Mouse (Mus musculus) forebrain, embryonic 14.5 days (tissue): ENCODE results near the gene Imp3. TPM values are rescaled to one million over a fixed set of nuclear protein-coding genes. Genes with fewer than 3 reads are reported as not detected.

Experiments
- ATAC-seq: fragments of 200-750 bp; cut with Nextera tagmentation; 2 replicates; pipeline ENCODE4 v1.8.0; 2017; ENCODE audit warnings: mild to moderate bottlenecking, moderate library complexity
- DNase-seq: peaks from one replicate; pipeline ENCODE4 v3.0.0-alpha.2; 2015; ENCODE audit warnings: low spot score
- H3K27ac ChIP-seq: fragments of 300-500 bp; sonication (generic); 2 replicates; pipeline ENCODE4 v1.5.1; 2014; ENCODE audit warnings: low read depth, mild to moderate bottlenecking, control low read depth, low read length, moderate library complexity
- H3K27me3 ChIP-seq: fragments of 300-500 bp; sonication (generic); replicated peaks from 2 replicates; pipeline ENCODE4 v1.6.1; 2014; ENCODE audit warnings: low read length, control low read depth, mixed read lengths; ENCODE audit not compliant: control insufficient read depth, insufficient read depth
- H3K36me3 ChIP-seq: fragments of 300-500 bp; sonication (generic); 2 replicates; pipeline ENCODE4 v1.6.1; 2014; ENCODE audit warnings: low read length, control low read depth; ENCODE audit not compliant: control insufficient read depth, insufficient read depth
- H3K4me1 ChIP-seq: fragments of 300-500 bp; sonication (generic); 2 replicates; pipeline ENCODE4 v1.6.1; 2014; ENCODE audit warnings: antibody characterized with exemption, low read length, control low read depth; ENCODE audit not compliant: control insufficient read depth, insufficient read depth
- H3K4me2 ChIP-seq: fragments of 300-500 bp; sonication (generic); 2 replicates; pipeline ENCODE4 v1.6.1; 2014; ENCODE audit warnings: mild to moderate bottlenecking, control low read depth, low read length
- H3K4me3 ChIP-seq: fragments of 300-500 bp; sonication (generic); 2 replicates; pipeline ENCODE4 v1.5.1; 2014; ENCODE audit warnings: low read depth, low read length, control low read depth
- H3K9ac ChIP-seq: fragments of 300-500 bp; sonication (generic); 2 replicates; pipeline ENCODE4 v1.6.1; 2014; ENCODE audit warnings: mild to moderate bottlenecking, low read length, control low read depth, moderate library complexity
- H3K9me3 ChIP-seq: fragments of 300-500 bp; sonication (generic); replicated peaks from 2 replicates; pipeline ENCODE4 v1.6.1; 2016; ENCODE audit warnings: low read length, control low read depth, mixed read lengths; ENCODE audit not compliant: control insufficient read depth
- WGBS: fragments of 180-500 bp; shearing (Covaris S2); extraction: QIAGEN DNeasy Blood & Tissue Kit; methylation state at CpG from one replicate; pipeline ENCODE4 v1.1.7; 2014; 5-methylcytosine and 5-hydroxymethylcytosine counted together
- polyA plus RNA-seq: library from polyadenylated mRNA; unstranded; fragments of >200 nt; fragmentation: Nextera tagmentation; extraction: Ambion mirVana; gene quantifications from 2 replicates; pipeline ENCODE4 v1.2.1, GENCODE M21; 2014

Imp3 gene
- polyA plus RNA-seq, 1 experiment from 2014 or later, result 100 TPM

- Histone ChIP-seq H3K4me2 (no peak overlapping the region), H3K9ac (no peak overlapping the region), H3K4me3 (no peak overlapping the region), H3K4me1 (no peaks in the 10 kb centered on the region), H3K9me3 (no peaks in the 10 kb centered on the region), H3K36me3 (no peaks in the 10 kb centered on the region; the same call in 1 of the 2 replicates), H3K27ac (no peak overlapping the region), H3K27me3 (no peaks in the 10 kb centered on the region)
- ATAC-seq (no peak), DNase-seq (no peak)
- 90% methylated on average over 1 of the region's 1 CpGs for WGBS
These were observed 22.2 kb upstream of the Imp3 start for GRCm38 (mm10) chr9:56915116-56915515.

GRCm38 (mm10) chr9:56915695-56916410 lies 21.4 kb upstream of the Imp3 start:
- DNase-seq (no peak), ATAC-seq (no peak)
- Histone ChIP-seq H3K27me3 (no peaks in the 10 kb centered on the region), H3K27ac (no peak overlapping the region), H3K36me3 (no peaks in the 10 kb centered on the region; the same call in 1 of the 2 replicates), H3K9ac (no peak overlapping the region), H3K9me3 (no peaks in the 10 kb centered on the region), H3K4me3 (no peak overlapping the region), H3K4me1 (no peaks in the 10 kb centered on the region), H3K4me2 (no peak overlapping the region)
- 87% methylated on average over 5 of the region's 5 CpGs for WGBS

DNA sequence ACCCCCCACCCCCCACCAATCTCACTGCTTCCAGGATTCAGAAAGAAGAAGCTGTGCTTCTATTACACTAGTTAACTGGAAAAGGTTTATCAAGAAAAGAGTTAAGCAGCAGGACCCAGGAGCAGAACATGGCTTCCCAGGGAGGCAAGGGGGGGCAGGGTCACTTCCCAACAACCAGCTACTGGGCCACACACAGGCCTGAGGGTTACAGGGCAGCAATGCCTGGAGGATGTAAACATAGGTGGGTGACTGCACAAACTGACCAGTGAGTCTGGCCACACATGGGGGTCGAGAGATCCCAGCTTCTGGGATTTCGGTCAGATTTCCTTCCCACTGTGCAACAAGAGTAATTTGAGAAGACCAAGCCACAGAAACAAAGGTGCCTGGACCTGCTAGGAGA lies 20.1 kb upstream of the Imp3 start:
- no peaks in the 10 kb centered on the region for H3K9me3 ChIP-seq
- H3K36me3 ChIP-seq, result no peaks in the 10 kb centered on the region; the same call in 1 of the 2 replicates
- H3K4me1 ChIP-seq, result no peaks in the 10 kb centered on the region
- ATAC-seq (no peak), DNase-seq (no peak)
- H3K27me3 ChIP-seq, result no peaks in the 10 kb centered on the region
- H3K9ac ChIP-seq, result no peak overlapping the region
- WGBS, result 69% methylated on average over 2 of the region's 2 CpGs
- no peak overlapping the region for H3K4me2 ChIP-seq
- H3K27ac ChIP-seq, result no peak overlapping the region
- H3K4me3 ChIP-seq, result no peak overlapping the region

DNA sequence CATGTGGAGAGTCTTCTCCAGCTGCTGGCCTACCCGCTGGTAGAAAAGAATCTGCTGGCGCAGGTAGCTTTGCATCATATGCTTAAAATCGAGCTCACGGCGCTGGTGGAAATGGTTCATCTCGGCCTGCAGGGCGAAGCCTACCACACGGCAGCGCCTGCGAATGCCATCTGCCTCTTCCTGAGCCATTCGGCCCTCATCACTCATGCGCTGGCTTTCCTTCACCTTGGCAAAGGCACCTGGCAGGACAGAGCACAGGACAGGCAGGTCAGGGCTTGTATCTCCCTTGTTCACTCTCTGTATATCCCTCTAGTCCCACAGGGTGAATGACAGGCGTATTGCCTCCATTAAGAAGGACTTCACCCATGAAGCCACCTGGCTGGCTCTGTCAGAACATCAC lies 18.8 kb upstream of the Imp3 start:
- no peak overlapping the region for H3K4me2 ChIP-seq
- ATAC-seq, result no peak
- H3K36me3 ChIP-seq, result no peaks in the 10 kb centered on the region; the same call in 1 of the 2 replicates
- H3K4me1 ChIP-seq, result no peaks in the 10 kb centered on the region
- WGBS, result 93% methylated on average over 13 of the region's 13 CpGs
- no peaks in the 10 kb centered on the region for H3K9me3 ChIP-seq
- no peaks in the 10 kb centered on the region for H3K27me3 ChIP-seq
- H3K4me3 ChIP-seq, result no peak overlapping the region
- DNase-seq, result no peak
- H3K27ac ChIP-seq, result no peak overlapping the region
- H3K9ac ChIP-seq, result no peak overlapping the region

DNA sequence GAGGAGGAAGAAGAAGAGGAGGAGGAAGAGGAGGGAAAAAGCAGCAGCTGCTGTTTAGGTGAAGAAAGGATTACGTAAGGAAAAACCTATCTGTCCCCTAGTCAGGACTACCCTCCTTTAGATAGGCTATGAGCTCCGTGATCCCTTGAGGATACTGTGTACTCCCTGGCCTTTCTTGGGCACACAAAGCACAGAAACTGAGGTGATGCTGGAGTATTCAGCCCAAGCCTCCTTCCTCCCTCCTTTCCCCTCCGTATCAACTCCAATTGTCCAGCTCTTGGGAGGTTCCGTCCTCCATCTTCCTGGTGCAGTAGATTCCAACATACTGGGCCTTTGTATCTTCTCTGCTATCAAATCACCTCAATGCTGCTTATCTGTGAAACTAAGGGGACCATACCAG lies 14.5 kb upstream of the Imp3 start:
- peaks cover 17% of the 10 kb centered on the region for H3K4me1 ChIP-seq
- H3K9ac ChIP-seq, result no peak overlapping the region
- ATAC-seq (no peak), DNase-seq (no peak)
- no peaks in the 10 kb centered on the region for H3K27me3 ChIP-seq
- H3K4me2 ChIP-seq, result no peak overlapping the region
- no peak overlapping the region for H3K4me3 ChIP-seq
- no peak overlapping the region for H3K27ac ChIP-seq
- no peaks in the 10 kb centered on the region; the same call in 1 of the 2 replicates for H3K36me3 ChIP-seq
- H3K9me3 ChIP-seq, result no peaks in the 10 kb centered on the region
- WGBS, result 89% methylated on average over 4 of the region's 4 CpGs

DNA sequence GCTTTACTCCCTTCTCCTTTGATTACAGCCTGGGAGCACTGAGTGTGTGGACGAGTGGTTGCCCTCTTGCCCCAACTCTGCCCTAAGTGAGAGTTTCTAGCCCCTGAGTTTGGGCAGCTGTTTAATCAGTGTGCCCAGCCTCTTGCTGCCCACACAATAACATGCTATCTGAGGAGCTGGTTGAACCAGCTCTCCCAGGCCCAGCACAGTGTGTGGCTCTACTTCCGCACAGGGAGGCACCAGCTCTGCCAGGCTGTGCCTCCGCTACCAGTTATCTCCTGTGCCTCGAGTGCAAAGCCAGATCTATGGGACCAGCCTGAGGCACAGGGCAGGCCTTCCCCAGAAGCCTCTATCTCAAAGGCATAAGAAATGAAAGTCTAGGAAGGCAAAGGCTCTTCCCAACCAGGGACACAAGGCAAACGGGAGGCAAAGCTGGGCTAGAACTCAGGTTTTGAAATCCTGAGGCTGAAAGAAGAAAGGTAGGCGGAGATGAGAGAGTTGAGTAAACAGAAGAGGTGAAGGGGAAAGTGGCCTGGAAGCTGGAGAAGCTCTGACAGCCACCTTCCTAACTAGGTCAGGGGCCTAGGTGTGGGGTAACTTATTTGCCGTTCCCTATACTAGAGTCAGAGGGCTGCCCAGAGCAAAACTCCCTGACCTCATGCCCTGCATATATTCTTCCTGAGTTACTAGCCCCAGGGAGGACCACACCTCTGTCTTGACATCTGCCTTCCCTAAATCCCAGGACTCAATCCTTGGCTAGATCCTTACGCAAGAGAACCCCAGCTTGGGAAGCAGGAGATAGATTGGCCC lies 13.2 kb upstream of the Imp3 start:
- ATAC-seq (no peak), DNase-seq (no peak)
- H3K4me3 ChIP-seq, result peak overlapping the region; percentile 5; the same call in 1 of the 2 replicates
- peak overlapping the region; percentile 31 for H3K4me2 ChIP-seq
- H3K27ac ChIP-seq, result no peak overlapping the region
- WGBS, result 84% methylated on average over 8 of the region's 8 CpGs
- no peaks in the 10 kb centered on the region for H3K9me3 ChIP-seq
- H3K36me3 ChIP-seq, result no peaks in the 10 kb centered on the region
- peak overlapping the region; percentile 35; the same call in 1 of the 2 replicates for H3K9ac ChIP-seq
- H3K4me1 ChIP-seq, result peaks cover 19% of the 10 kb centered on the region
- H3K27me3 ChIP-seq, result no peaks in the 10 kb centered on the region

GRCm38 (mm10) chr9:56924651-56925027 lies 12.6 kb upstream of the Imp3 start:
- DNase-seq, result peak; percentile 53
- WGBS, result 44% methylated on average over 7 of the region's 7 CpGs
- no peaks in the 10 kb centered on the region for H3K9me3 ChIP-seq

DNA sequence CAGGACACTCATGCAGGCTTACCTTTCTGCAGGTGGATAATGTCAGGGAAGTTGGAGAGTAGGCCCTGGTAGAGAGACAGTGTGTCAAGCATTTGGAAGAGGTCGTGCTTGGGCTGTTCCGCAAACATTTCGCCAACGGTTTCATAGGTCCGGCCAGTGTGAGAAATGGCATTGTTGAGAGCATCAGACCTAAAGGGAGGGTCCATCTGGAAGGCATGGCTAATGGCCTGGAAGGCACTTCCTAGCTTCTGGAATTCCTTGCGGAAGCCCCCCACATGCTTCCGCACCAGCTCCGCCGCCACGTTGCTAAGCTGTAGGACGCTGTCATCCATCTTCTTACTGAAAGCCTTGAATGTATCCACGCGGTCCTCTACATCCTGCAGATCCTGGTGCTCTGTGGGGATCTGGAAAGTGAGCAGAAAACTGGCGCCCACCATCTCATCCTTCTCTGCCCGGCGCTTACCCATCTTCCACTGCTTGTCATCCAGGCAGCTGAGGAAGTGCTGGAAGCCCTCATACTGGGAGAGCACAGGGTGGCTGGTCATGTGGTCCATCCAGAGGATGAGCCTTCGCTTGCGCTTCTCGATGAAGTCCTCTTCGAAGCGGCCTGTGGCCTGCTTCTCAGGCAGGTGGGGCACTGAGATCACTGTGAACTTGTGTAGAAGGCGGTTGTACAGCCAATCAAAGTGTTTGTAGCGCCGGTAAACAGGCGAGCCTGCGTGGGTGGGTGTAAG lies 11.8 kb upstream of the Imp3 start:
- 92% methylated on average over 26 of the region's 26 CpGs for WGBS
- Histone ChIP-seq H3K36me3 (no peaks in the 10 kb centered on the region), H3K9ac (no peak overlapping the region), H3K4me2 (peak overlapping the region; percentile 31), H3K9me3 (no peaks in the 10 kb centered on the region), H3K4me1 (peaks cover 19% of the 10 kb centered on the region), H3K27ac (no peak overlapping the region), H3K4me3 (no peak overlapping the region), H3K27me3 (no peaks in the 10 kb centered on the region)
- DNase-seq (no peak), ATAC-seq (no peak)

More at GRCm38 (mm10) chr9:56924651-56925027, 12.6 kb upstream of the Imp3 start:
- H3K4me2 ChIP-seq, result peak overlapping the region; percentile 31
- ATAC-seq, result no peak
- H3K27ac ChIP-seq, result no peak overlapping the region
- H3K4me3 ChIP-seq, result peak overlapping the region; percentile 5; the same call in 1 of the 2 replicates
- no peaks in the 10 kb centered on the region for H3K36me3 ChIP-seq
- H3K27me3 ChIP-seq, result no peaks in the 10 kb centered on the region
- peaks cover 19% of the 10 kb centered on the region for H3K4me1 ChIP-seq
- no peak overlapping the region; the same call in 1 of the 2 replicates for H3K9ac ChIP-seq
